22 mouse cellular contexts compared by ENCODE assay signal in genomic region chr19:41714431-41714917, GRCm38 (mm10). TPM values are rescaled to one million over a fixed set of nuclear protein-coding genes. Genes with fewer than 3 reads are reported as not detected.
DNase-seq lines count a peak whose midpoint lies in the region; ATAC-seq lines count a peak whose summit lies in the region.
"Had no signal": no experiment of that assay in that cellular context is flagged by ENCODE, and none has a peak within 500 bp of the region (broad histone marks: within the 10 kb centered on the region; RNA-seq: fewer than 3 reads in every experiment).

No protein-coding gene starts in this region.

- ATAC-seq in forebrain, embryonic 12.5 days (ENCODE audit: low FRiP score) = no peak
- no peak for ATAC-seq in forebrain, embryonic 11.5 days (replicated peaks; ENCODE audit: low FRiP score)
- ATAC-seq in limb, embryonic 11.5 days (ENCODE audit: insufficient number of reproducible peaks, low FRiP score, low TSS enrichment, low read depth) = no peak
- no peak for ATAC-seq in neural tube, embryonic 15.5 days (ENCODE audit: low FRiP score)
- ATAC-seq: inflammation-experienced regulatory T-cells, adult 6 months; Patski had no signal

- no peak for DNase-seq in forebrain, embryonic 11.5 days (ENCODE audit: low spot score)
- peak; percentile 27 for DNase-seq in limb, embryonic 11.5 days (ENCODE audit: low spot score)
- DNase-seq in limb, embryonic 10.5 days (ENCODE audit: low spot score) = no peak
- DNase-seq in neural tube, embryonic 10.5 days (ENCODE audit: extremely low spot score, low spot score) = peak; percentile 45
- no peak for DNase-seq in gastrocnemius, adult 8-10 months (ENCODE audit: low spot score in 2 of 2)
- no peak for DNase-seq in testis, postnatal 10 days (ENCODE audit: low spot score)
- DNase-seq: adrenal gland, postnatal 36 days; B cell, adult 2 months; cerebellum, adult 11 months; cerebellum, adult 9-11 months; kidney, adult 2 months; kidney, postnatal 10 days; liver, embryonic 13.5 days; lung, adult 2 months; thymus, adult 2 months had no signal

- 39% methylated on average over 9 of the region's 9 CpGs for WGBS in forebrain, embryonic 12.5 days
- 45% methylated on average over 9 of the region's 9 CpGs for WGBS in forebrain, embryonic 11.5 days
- WGBS in limb, embryonic 11.5 days = 28% methylated on average over 9 of the region's 9 CpGs
- 29% methylated on average over 9 of the region's 9 CpGs for WGBS in limb, embryonic 10.5 days
- 34% methylated on average over 9 of the region's 9 CpGs for WGBS in neural tube, embryonic 15.5 days

- H3K36me3 ChIP-seq in forebrain, embryonic 12.5 days (replicated peaks) = no peaks in the 10 kb centered on the region
- H3K36me3 ChIP-seq in forebrain, embryonic 11.5 days (ENCODE audit: control insufficient read depth, insufficient read depth, low read length) = no peaks in the 10 kb centered on the region
- no peaks in the 10 kb centered on the region for H3K36me3 ChIP-seq in limb, embryonic 11.5 days (ENCODE audit: control insufficient read depth, insufficient read depth, low read length)
- no peaks in the 10 kb centered on the region for H3K36me3 ChIP-seq in limb, embryonic 10.5 days
- H3K36me3 ChIP-seq in neural tube, embryonic 15.5 days = no peaks in the 10 kb centered on the region
- H3K36me3 ChIP-seq: embryonic facial prominence, embryonic 15.5 days; G1E; liver, embryonic 13.5 days had no signal

- H3K9ac ChIP-seq in forebrain, embryonic 12.5 days = no peak overlapping the region
- H3K9ac ChIP-seq in forebrain, embryonic 11.5 days (ENCODE audit: low read length) = no peak overlapping the region
- H3K9ac ChIP-seq in limb, embryonic 11.5 days (ENCODE audit: low read length) = no peak overlapping the region
- no peak overlapping the region for H3K9ac ChIP-seq in neural tube, embryonic 15.5 days (replicated peaks)
- H3K9ac ChIP-seq: embryonic facial prominence, embryonic 15.5 days; liver, embryonic 13.5 days had no signal

- peaks cover 40% of the 10 kb centered on the region for H3K27me3 ChIP-seq in forebrain, embryonic 12.5 days
- peaks cover 2% of the 10 kb centered on the region; the same call in 1 of the 2 replicates for H3K27me3 ChIP-seq in forebrain, embryonic 11.5 days (ENCODE audit: control insufficient read depth, insufficient read depth, low read length)
- H3K27me3 ChIP-seq in limb, embryonic 11.5 days (ENCODE audit: control insufficient read depth, insufficient read depth, low read length) = no peaks in the 10 kb centered on the region; the same call in 1 of the 2 replicates
- peaks cover 71% of the 10 kb centered on the region for H3K27me3 ChIP-seq in limb, embryonic 10.5 days (ENCODE audit: low read depth, poor library complexity, severe bottlenecking)
- no peaks in the 10 kb centered on the region for H3K27me3 ChIP-seq in neural tube, embryonic 15.5 days (replicated peaks)

- peaks cover 38% of the 10 kb centered on the region for H3K4me1 ChIP-seq in forebrain, embryonic 12.5 days
- peaks cover 16% of the 10 kb centered on the region for H3K4me1 ChIP-seq in forebrain, embryonic 11.5 days (replicated peaks; ENCODE audit: control insufficient read depth, insufficient read depth, low read length)
- peaks cover 27% of the 10 kb centered on the region for H3K4me1 ChIP-seq in limb, embryonic 11.5 days (ENCODE audit: control insufficient read depth, insufficient read depth, low read length)
- peaks cover 52% of the 10 kb centered on the region for H3K4me1 ChIP-seq in limb, embryonic 10.5 days
- peaks cover 64% of the 10 kb centered on the region for H3K4me1 ChIP-seq in neural tube, embryonic 15.5 days
- H3K4me1 ChIP-seq: liver, embryonic 13.5 days had no signal

- peak overlapping the region; percentile 59; the same call in 1 of the 2 replicates for H3K27ac ChIP-seq in forebrain, embryonic 12.5 days
- H3K27ac ChIP-seq in forebrain, embryonic 11.5 days (ENCODE audit: low read depth, low read length) = no peak overlapping the region
- no peak overlapping the region for H3K27ac ChIP-seq in limb, embryonic 11.5 days (replicated peaks; ENCODE audit: low read depth, low read length)
- no peak overlapping the region for H3K27ac ChIP-seq in limb, embryonic 10.5 days
- H3K27ac ChIP-seq in neural tube, embryonic 15.5 days (replicated peaks) = peak overlapping the region; percentile 51
- H3K27ac ChIP-seq: embryonic facial prominence, embryonic 15.5 days; liver, embryonic 13.5 days had no signal

- H3K4me3 ChIP-seq in forebrain, embryonic 12.5 days (replicated peaks) = no peak overlapping the region
- no peak overlapping the region for H3K4me3 ChIP-seq in forebrain, embryonic 11.5 days (ENCODE audit: low read depth, low read length)
- H3K4me3 ChIP-seq in limb, embryonic 11.5 days (ENCODE audit: low read depth, low read length) = no peak overlapping the region
- no peak overlapping the region for H3K4me3 ChIP-seq in limb, embryonic 10.5 days
- H3K4me3 ChIP-seq in neural tube, embryonic 15.5 days (replicated peaks) = no peak overlapping the region
- H3K4me3 ChIP-seq: embryonic facial prominence, embryonic 15.5 days; liver, embryonic 13.5 days had no signal

- H3K4me2 ChIP-seq in forebrain, embryonic 12.5 days = no peak overlapping the region
- H3K4me2 ChIP-seq in forebrain, embryonic 11.5 days (ENCODE audit: low read depth, low read length, severe bottlenecking) = no peak overlapping the region
- no peak overlapping the region for H3K4me2 ChIP-seq in limb, embryonic 11.5 days (ENCODE audit: low read depth, severe bottlenecking)
- no peak overlapping the region for H3K4me2 ChIP-seq in neural tube, embryonic 15.5 days
- H3K4me2 ChIP-seq: embryonic facial prominence, embryonic 15.5 days; liver, embryonic 13.5 days had no signal

- no peaks in the 10 kb centered on the region for H3K9me3 ChIP-seq in forebrain, embryonic 12.5 days
- no peaks in the 10 kb centered on the region for H3K9me3 ChIP-seq in forebrain, embryonic 11.5 days (ENCODE audit: control insufficient read depth, low read length)
- H3K9me3 ChIP-seq in limb, embryonic 11.5 days (ENCODE audit: control insufficient read depth, low read length) = no peaks in the 10 kb centered on the region
- H3K9me3 ChIP-seq in limb, embryonic 10.5 days (replicated peaks) = no peaks in the 10 kb centered on the region
- H3K9me3 ChIP-seq in neural tube, embryonic 15.5 days (replicated peaks) = no peaks in the 10 kb centered on the region
- H3K9me3 ChIP-seq: embryonic facial prominence, embryonic 15.5 days; G1E; liver, embryonic 13.5 days had no signal

RNA-seq across cellular contexts. Expression of gene Slit1, which starts 29.0 kb away (rescaled TPM):
- polyA plus RNA-seq in forebrain, embryonic 12.5 days (2016; fragmentation: Nextera tagmentation; extraction: Ambion mirVana) = 11.0 and 14.0 TPM in 2 replicates
- polyA plus RNA-seq in forebrain, embryonic 11.5 days (2014; fragmentation: Nextera tagmentation; extraction: Ambion mirVana) = 4.6 and 5.6 TPM in 2 replicates
- 1.0 and 1.1 TPM in 2 replicates for polyA plus RNA-seq in limb, embryonic 11.5 days (2014; fragmentation: Nextera tagmentation; extraction: Ambion mirVana)
- 0.97 and 1.1 TPM in 2 replicates for polyA plus RNA-seq in limb, embryonic 10.5 days (2016; fragmentation: Nextera tagmentation; extraction: Ambion mirVana)
- polyA plus RNA-seq in neural tube, embryonic 15.5 days (2015; fragmentation: Nextera tagmentation; extraction: Ambion mirVana) = 32.8 and 36.8 TPM in 2 replicates
- 1 to 10 TPM in 1 of 4 experiments, under 1 TPM in 3; 0.21 to 1.7 (median 0.76) TPM for total RNA-seq in gastrocnemius, adult 8-10 months (2022)
- polyA plus RNA-seq: heart, embryonic 14.5 days; inflammation-experienced regulatory T-cells, adult 6 months had no signal

Comparison
In these comparisons a context has a peak if more than half of its experiments do, and no peak if none do; other contexts are left out.
1. H3K27ac ChIP-seq: peak in forebrain, embryonic 12.5 days (single experiment) and neural tube, embryonic 15.5 days (single experiment); none in forebrain, embryonic 11.5 days (single experiment), limb, embryonic 11.5 days (single experiment) and limb, embryonic 10.5 days (single experiment).
2. DNase-seq: peak in limb, embryonic 11.5 days (single experiment) and neural tube, embryonic 10.5 days (single experiment); none in forebrain, embryonic 11.5 days (single experiment), limb, embryonic 10.5 days (single experiment), gastrocnemius, adult 8-10 months (0 of 2) and testis, postnatal 10 days (single experiment).